Mouse (Mus musculus) right cerebral cortex, adult 2 months (tissue): ENCODE data around the gene Nppb.

ENCODE experiments used
- DNase-seq, 2 experiments: peaks; one replicate each; pipeline ENCODE4 v3.0.0; 2021 to 2022; ENCODE audit warnings: low spot score in 2 of 2

Gene Nppb

GRCm38 (mm10) chr4:147985205-147986132 is at the start of gene Nppb:
Gene Nppb (plus strand): TSS chr4:147985788.
- DNase-seq = no peak

DNA sequence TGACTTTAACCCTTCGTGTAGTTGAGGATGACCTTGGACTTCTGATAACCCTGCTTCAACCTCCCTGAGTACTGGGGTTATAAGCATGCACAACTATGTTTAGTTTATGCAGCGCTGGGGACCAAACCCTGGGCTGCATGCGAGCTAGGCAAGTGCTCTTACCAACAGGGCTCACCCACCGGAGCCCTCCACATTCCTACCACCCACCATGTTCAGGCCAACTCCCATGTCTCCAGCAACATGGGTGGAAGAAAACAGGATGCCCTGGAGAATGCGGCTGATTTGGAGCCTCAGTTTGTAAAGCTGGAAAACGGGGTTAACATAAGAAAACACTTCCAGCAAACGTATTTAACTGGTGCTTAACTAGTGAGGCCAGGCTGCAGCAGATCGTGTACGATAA is 49.7 kb upstream of the Nppb start:
- no peak for DNase-seq

DNA sequence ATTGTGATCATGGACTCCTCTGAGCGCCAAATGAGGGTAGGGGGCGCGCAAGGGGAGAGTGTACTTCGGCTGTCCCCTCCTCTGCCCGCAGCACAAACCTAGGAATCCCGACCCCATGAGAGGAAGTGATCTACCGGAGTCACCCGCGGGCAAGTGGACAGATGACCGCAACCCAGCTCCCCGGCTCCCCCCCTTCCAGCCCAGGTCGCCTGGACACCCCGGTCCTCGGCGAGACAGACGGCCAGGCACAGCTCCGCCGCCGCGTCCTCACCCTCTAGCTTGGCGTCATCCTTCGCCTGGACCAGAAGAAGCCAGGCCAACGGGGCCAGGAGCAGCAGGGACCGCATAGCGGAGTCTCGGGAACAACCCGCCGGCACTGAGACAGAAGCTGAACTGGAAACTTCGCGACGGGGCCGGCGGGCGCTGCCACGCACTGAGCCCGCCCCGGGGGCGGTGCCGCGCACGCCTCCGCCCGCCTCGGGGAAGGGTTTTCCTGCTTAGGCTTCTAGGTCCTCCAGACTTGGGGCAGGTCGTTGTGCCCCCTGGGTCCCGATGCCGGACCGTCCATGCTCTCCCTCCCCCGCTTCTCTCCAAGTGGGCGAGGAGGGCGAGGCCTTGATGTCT is 49.1 kb upstream of the Nppb start, which contains the start of gene Plod1:
Gene Plod1, minus strand, starts transcription at position 437 of the 624 bp plus-strand sequence.
- DNase-seq = peak; percentile 62 to 76

GRCm38 (mm10) chr4:147937021-147937420 is 48.6 kb upstream of the Nppb start:
- DNase-seq = no peak

DNA sequence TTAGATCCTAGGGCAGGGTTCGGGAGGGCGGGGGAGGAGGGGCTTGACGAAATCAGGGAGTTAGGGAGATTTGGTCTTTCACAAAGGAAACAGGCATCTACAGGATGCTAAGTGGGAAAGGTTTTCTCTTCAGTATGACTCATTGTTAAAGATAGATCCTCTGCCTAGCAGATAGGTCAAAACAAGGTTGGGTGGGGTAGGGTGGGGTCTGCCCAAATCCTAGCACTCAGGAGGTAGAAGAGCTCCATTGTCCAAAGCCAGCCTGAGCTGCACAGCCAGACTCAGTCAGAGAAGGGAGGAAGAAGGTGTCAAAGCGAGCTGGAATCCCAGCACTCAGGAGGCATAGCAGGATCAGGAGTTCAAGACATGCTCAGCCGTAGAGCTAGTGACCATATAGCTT is 48.1 kb upstream of the Nppb start:
- DNase-seq = no peak

GRCm38 (mm10) chr4:147938148-147939096 is 47.2 kb upstream of the Nppb start:
- no peak for DNase-seq

- DNase-seq = no peak
Measured at GRCm38 (mm10) chr4:147940111-147940510, 45.5 kb upstream of the Nppb start.

DNA sequence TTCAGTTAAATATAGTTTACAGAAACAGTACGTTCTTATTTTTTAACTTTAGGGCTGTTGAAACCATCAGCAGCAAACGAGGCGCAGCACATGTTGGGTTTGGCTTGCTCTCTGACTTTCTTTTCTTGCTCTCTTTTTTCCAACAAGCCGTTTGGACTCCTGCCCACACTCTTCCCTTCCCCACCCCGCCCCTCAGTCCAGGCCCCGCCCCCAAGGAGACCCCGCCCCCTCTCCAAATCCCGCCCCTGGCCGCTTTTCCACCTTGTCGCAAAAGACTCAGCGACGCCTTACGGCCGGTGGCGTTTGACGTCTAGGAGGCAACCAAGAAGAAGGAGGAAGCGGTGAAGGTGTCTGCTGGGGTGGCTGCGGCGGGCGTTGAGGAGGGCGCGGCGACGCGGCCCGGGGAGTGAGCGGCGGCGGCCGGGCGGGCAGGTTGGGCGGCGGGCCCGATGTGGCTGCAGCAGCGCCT is 45.0 kb upstream of the Nppb start, which contains the start of gene 2510039O18Rik:
Gene 2510039O18Rik, plus strand, starts transcription at position 320 of the 469 bp plus-strand sequence.
- peak; percentile 82 to 89 for DNase-seq

DNA sequence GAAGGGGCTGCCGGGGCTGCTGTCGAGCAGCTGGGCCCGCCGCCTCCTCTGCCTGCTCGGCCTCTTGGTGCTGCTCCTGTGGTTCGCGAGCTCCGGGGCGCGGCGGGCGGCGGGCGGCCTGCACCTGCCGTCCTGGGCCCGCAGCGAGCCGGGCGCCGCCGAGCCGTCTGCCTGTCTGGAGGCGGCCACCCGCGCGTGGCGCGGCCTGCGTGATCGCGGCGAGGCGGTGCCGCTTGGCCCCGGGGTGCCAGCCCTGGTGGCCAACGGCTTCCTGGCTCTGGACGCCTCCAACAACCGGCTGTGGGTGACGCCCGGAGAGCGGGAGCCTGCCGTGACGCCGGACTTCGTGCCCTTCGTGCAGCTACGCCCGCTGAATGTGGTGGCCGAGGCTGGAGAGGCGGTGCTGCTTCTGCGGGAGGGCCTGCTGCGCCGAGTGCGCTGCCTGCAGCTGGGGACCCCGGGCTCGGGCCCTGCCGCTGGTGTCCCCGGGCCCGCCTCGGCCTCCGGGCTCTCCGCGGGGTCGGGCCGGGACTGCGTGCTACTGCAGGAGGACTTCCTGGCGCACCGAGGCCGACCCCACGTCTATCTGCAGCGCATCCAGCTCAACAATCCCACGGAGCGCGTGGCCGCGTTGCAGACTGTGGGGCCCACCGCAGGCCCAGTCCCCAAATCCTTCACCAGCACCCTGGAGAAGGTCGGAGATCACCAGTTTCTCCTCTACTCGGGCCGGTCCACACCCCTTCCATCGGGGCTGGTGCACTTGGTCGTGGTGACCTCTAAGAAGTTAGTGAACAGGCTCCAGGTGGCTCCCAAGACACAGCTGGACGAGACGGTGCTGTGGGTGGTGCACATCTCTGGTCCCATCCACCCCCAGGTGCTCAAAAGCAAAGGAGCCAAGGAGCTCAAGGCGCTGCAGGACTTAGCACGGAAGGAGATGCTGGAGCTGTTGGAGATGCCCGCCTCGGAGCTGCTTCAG is 44.3 kb upstream of the Nppb start:
- peak in 1 of 2 experiments; percentile 49 for DNase-seq

DNA sequence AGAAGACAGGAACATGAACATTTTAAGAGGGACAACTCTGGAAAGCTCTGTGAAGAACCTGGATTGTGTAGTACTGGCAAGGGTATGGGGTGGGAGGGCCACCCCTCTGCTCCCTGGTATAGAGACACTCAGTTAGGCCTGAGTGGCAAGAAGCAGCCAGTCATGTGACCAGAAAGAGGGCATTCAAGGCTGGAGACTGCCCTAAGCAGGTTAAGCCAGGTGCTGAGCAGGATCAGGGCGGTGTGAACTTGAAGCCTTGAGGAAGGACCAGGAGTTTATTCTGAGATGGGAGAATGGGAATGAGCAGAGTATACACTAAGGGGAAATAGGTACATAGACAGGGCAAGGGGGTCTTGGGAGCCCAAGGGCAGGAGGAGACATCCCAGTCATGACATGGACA is 42.6 kb upstream of the Nppb start:
- DNase-seq = no peak

- DNase-seq = no peak
Measured at GRCm38 (mm10) chr4:147947511-147947910, 38.1 kb upstream of the Nppb start.

DNA sequence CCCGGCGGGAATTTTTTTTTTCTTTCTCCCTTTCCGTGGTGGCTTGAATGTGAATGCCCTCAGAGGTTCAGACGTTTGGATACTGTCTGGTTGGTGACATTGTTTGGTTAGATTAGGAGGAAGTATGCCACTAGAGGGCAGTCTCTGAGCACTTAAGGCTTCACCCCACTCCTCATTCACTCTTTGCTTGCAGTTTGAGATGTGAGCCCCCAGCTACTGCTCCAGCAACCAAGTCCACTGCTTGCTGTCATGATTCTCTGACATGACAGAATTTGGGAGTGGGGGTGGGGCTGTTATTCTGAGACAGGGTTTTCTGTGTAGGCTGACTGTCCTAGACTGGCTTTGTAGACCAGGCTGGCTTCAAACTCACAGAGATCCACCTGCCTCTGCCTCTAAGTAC is 32.0 kb upstream of the Nppb start:
- DNase-seq = peak; percentile 38 to 49

DNA sequence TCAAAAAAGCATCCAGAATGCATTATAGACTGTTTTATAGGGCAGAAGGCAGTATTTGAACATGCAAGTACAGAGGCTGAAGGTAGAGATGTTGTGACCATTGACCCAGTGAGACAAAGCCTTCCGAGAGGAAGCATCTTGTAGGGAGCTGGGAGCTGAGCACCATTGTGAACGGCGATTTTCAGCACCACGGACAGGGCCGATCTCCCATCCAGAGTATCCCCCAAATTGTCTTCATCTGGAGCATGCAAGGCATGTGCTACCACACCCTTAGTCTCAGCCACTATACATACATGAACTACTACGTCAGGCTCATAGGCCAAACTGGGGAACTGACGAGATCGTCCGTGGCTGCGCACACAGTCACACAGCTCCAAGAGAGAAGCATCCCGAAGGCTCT is 28.4 kb upstream of the Nppb start:
- no peak for DNase-seq

DNA sequence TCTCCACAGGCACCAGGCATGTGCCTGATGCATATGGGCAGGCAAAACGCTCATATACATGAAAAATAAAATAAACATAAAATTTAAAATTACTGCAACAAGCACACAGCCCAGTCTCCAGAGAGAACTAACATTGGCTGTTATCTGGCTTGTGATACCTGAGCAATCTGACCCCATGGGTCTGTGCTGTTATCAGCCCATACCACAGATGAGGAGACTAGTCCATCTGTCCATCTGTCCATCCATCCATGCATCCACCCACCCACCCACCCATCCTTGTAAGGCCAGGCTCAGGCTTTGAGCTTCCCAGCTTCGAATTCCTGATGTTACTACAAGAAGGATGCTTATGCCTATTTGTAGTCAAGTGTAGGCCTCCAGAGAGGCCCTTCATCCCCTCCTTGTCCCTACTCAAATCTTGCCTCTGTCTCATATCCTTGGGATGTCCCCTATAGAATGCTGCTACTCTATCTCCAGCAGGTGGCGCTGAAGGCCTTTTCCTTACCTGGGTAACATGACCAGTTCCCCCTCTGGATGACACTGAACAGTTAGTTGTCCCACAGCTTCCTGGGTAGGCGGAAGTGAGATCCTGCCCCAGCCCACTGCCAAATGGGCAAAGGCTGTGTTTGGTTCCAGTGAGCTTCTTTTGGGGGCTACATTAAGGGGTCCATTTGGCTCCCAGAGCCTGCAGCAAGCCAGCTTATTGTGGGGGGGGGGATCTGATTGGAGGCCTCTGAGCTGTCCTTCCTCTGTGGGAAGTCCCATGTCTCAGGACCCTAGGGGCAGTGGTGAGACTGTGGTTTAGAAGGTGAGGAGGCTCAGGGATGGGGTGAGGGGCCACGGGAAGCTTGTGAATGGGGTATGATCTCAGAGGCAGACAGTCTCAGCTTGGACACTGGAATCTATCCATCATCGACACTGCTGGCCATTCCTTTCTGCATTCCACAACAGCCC is 25.4 kb upstream of the Nppb start:
- DNase-seq = peak; percentile 55 to 69

DNA sequence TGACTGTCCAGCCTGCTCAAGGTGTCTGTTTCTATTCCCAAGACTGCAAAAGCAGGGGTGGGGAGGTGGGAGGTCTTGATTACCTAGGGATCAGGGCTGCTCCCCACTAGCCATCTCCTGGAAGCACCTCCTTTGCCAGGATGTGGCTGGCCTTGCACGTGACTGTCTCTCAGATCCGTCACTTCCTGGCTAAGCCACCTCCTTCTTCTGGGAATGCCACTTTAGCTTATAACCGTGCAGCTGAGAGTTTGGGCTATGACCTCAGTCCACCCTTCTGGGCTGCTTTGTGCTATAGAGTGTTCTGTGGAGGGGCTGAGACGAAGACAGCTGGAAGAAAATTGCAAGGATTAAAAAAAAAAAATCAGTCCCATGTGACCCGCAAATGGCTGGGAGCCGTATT is 22.8 kb upstream of the Nppb start:
- no peak for DNase-seq

DNA sequence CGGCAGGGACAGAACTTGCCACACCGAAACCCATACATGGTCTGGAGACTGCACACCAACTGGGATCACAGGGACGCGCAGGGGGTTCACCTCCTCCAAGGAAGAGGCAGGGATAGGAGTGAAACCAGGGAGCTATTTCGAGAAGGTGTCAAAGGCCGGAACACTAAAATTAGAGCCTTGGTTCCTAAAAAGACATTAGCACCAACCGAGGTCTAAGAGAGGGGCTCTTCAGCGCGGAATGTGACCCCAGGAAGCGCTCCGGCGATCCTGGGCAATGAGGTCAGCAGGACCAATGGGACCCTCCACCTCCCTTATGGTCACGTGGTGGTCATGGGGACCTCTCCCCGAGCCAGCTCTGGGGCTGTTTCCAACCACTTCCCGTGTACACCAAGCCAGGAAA is 22.0 kb upstream of the Nppb start:
- no peak for DNase-seq

DNA sequence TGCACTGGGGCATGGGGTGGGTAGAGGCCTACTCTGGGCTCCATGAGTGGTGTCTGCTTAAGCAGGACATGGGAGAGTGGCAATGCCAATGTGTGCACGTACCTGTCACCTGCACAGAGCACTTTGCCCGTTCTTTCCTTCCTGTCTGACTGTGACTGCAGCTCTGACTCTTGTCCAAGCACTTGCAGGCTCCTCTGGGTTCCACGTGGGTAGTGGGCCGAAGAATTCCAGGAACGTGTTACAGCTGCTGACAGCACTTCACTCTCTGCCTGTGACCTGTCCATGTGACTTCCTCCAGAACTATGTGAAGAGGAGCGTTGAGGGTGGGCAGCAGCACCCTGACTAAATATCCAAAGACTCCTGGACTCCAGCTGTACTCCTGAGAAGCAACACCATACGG is 19.9 kb upstream of the Nppb start:
- no peak for DNase-seq

DNA sequence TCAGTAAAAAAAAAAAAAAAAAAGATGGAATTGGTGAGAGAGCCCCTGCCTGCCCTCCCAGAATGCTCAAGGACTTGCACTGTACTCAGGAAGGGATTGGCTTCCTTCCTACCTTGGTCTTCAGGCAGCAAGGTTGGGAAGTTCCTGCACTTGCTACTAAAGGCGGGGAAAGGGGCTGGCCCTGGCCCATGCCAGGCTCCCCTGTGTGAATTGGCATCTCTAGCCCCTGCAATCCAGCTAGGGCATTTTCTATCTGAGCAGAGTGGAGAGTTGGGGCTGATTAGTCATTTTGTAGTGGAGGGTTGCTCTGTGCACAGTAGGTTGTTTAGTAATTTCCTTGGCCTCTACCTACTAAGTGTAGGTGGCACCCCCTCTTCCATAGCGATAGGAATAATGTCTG is 16.8 kb upstream of the Nppb start:
- DNase-seq = no peak

DNA sequence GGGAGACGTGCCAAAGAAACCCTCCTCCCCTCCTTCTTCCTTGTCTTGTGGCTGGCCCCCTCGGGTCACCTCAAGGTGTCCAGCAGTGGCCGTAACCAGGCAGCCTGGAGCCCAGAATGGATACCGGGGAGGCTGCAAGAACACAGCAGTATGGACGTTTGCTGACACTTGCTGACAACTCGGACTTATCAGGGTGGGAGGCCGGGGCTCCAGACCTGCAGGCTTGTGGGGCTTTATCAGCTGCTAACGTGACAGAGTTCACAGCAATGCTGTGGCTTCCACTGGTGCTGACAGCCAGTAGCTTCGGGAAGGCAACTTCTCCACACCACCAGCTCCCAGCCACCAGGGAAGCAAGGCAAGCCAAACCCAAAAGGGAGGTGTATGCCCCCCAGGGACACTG is 16.3 kb upstream of the Nppb start:
- no peak for DNase-seq
